ENCODE assay signal across 8 mouse cellular contexts in genomic region chr5:64159781-64160704, GRCm38 (mm10). TPM values are rescaled to one million over a fixed set of nuclear protein-coding genes. Genes with fewer than 3 reads are reported as not detected.
DNase-seq lines count a peak whose midpoint lies in the region; ATAC-seq and TF ChIP-seq lines count a peak whose summit lies in the region.

No protein-coding gene starts in this region.

- H3K27ac ChIP-seq in bone marrow macrophage, adult 2 months (ENCODE audit: insufficient read depth, low read depth, low read length), result no peak overlapping the region
- no peak overlapping the region for H3K27ac ChIP-seq in forebrain, embryonic 12.5 days
- H3K27ac ChIP-seq in liver, postnatal 0 days (ENCODE audit: low read depth), result peak overlapping the region; percentile 26
- H3K27ac ChIP-seq in neural tube, embryonic 13.5 days (replicated peaks), result no peak overlapping the region
- H3K27ac ChIP-seq in stomach, postnatal 0 days (replicated peaks), result peak overlapping the region; percentile 69

- under 1% methylated on average over 55 of the region's 63 CpGs for WGBS in forebrain, embryonic 12.5 days
- 0% methylated on average over 55 of the region's 63 CpGs for WGBS in liver, postnatal 0 days (ENCODE audit: insufficient replicate concordance)
- whole genome bisulfite sequencing in neural tube, embryonic 13.5 days, result under 1% methylated on average over 59 of the region's 63 CpGs
- 0% methylated on average over 50 of the region's 63 CpGs for WGBS in stomach, postnatal 0 days

- TF ChIP-seq POLR2A in bone marrow macrophage, adult 2 months (IDR thresholded peaks at IDR 0.05; ENCODE audit: borderline replicate concordance, low read depth, low read length), result no peak

- peak overlapping the region; percentile 70 for H3K9ac ChIP-seq in forebrain, embryonic 12.5 days
- H3K9ac ChIP-seq in liver, postnatal 0 days (replicated peaks), result peak overlapping the region; percentile 74
- peak overlapping the region; percentile 68 for H3K9ac ChIP-seq in neural tube, embryonic 13.5 days
- peak overlapping the region; percentile 71 for H3K9ac ChIP-seq in stomach, postnatal 0 days (ENCODE audit: low read length)

- no peaks in the 10 kb centered on the region for H3K9me3 ChIP-seq in forebrain, embryonic 12.5 days
- no peaks in the 10 kb centered on the region for H3K9me3 ChIP-seq in liver, postnatal 0 days (ENCODE audit: low read length)
- H3K9me3 ChIP-seq in neural tube, embryonic 13.5 days, result no peaks in the 10 kb centered on the region
- no peaks in the 10 kb centered on the region for H3K9me3 ChIP-seq in stomach, postnatal 0 days (ENCODE audit: control insufficient read depth, low read length)

- H3K4me2 ChIP-seq in forebrain, embryonic 12.5 days, result peak overlapping the region; percentile 99
- peak overlapping the region; percentile 98 for H3K4me2 ChIP-seq in liver, postnatal 0 days (ENCODE audit: low read depth, low read length)
- peak overlapping the region; percentile 100 for H3K4me2 ChIP-seq in neural tube, embryonic 13.5 days
- H3K4me2 ChIP-seq in stomach, postnatal 0 days (replicated peaks; ENCODE audit: low read depth), result peak overlapping the region; percentile 99

- peak; percentile 85 to 87 for DNase-seq in B cell, adult 2 months
- peak; percentile 70 to 73 for DNase-seq in heart, postnatal 10 days
- peak; percentile 73 to 82 for DNase-seq in kidney, postnatal 4 days
- DNase-seq in liver, postnatal 0 days, result peak; percentile 71
- peak; percentile 68 for DNase-seq in stomach, postnatal 0 days (ENCODE audit: low spot score)

- peak; percentile 82 for ATAC-seq in forebrain, embryonic 12.5 days (ENCODE audit: low FRiP score)
- peak; percentile 66 for ATAC-seq in liver, postnatal 0 days
- peak; percentile 89 for ATAC-seq in neural tube, embryonic 13.5 days (ENCODE audit: low read depth)
- ATAC-seq in stomach, postnatal 0 days (ENCODE audit: low FRiP score, low TSS enrichment), result peak; percentile 71

- no peaks in the 10 kb centered on the region for H3K36me3 ChIP-seq in forebrain, embryonic 12.5 days (replicated peaks)
- H3K36me3 ChIP-seq in liver, postnatal 0 days (replicated peaks; ENCODE audit: insufficient read depth, low read length), result no peaks in the 10 kb centered on the region
- H3K36me3 ChIP-seq in neural tube, embryonic 13.5 days, result no peaks in the 10 kb centered on the region
- H3K36me3 ChIP-seq in stomach, postnatal 0 days (ENCODE audit: control insufficient read depth, insufficient read depth, low read length), result no peaks in the 10 kb centered on the region

- peaks cover 46% of the 10 kb centered on the region for H3K27me3 ChIP-seq in forebrain, embryonic 12.5 days
- H3K27me3 ChIP-seq in liver, postnatal 0 days (ENCODE audit: insufficient read depth, low read length), result peaks cover 14% of the 10 kb centered on the region; the same call in 1 of the 2 replicates
- H3K27me3 ChIP-seq in neural tube, embryonic 13.5 days, result peaks cover 56% of the 10 kb centered on the region
- no peaks in the 10 kb centered on the region for H3K27me3 ChIP-seq in stomach, postnatal 0 days (ENCODE audit: control insufficient read depth, insufficient read depth, low read length)

- TF ChIP-seq EP300 in liver, postnatal 0 days (IDR thresholded peaks at IDR 0.05; ENCODE audit: low read depth), result no peak
- no peak for TF ChIP-seq EP300 in stomach, postnatal 0 days (optimal IDR thresholded peaks at IDR 0.05)

- intact Hi-C loops in heart, postnatal 10 days (cut with DNase I), result no loop called here

- no peak for TF ChIP-seq CTCF in bone marrow macrophage, adult 2 months (IDR thresholded peaks at IDR 0.05; ENCODE audit: low read depth, low read length)
- TF ChIP-seq CTCF in liver, postnatal 0 days (IDR thresholded peaks at IDR 0.05; ENCODE audit: low read depth), result peak; percentile 34
- peak; percentile 55 for TF ChIP-seq CTCF in stomach, postnatal 0 days (IDR thresholded peaks at IDR 0.05; ENCODE audit: low read depth)

- peaks cover 13% of the 10 kb centered on the region for H3K4me1 ChIP-seq in bone marrow macrophage, adult 2 months (ENCODE audit: control insufficient read depth, insufficient read depth, low read length)
- H3K4me1 ChIP-seq in forebrain, embryonic 12.5 days, result peaks cover 13% of the 10 kb centered on the region
- peaks cover 33% of the 10 kb centered on the region for H3K4me1 ChIP-seq in liver, postnatal 0 days (ENCODE audit: insufficient read depth)
- H3K4me1 ChIP-seq in neural tube, embryonic 13.5 days (replicated peaks), result peaks cover 29% of the 10 kb centered on the region
- no peaks in the 10 kb centered on the region; the same call in 1 of the 2 replicates for H3K4me1 ChIP-seq in stomach, postnatal 0 days (replicated peaks; ENCODE audit: control insufficient read depth, insufficient read depth)

- H3K4me3 ChIP-seq in bone marrow macrophage, adult 2 months (ENCODE audit: insufficient read depth, low read length), result peak overlapping the region; percentile 68
- peak overlapping the region; percentile 70 for H3K4me3 ChIP-seq in forebrain, embryonic 12.5 days (replicated peaks)
- peak overlapping the region; percentile 72 for H3K4me3 ChIP-seq in liver, postnatal 0 days (ENCODE audit: low read depth, low read length)
- peak overlapping the region; percentile 65 for H3K4me3 ChIP-seq in neural tube, embryonic 13.5 days
- H3K4me3 ChIP-seq in stomach, postnatal 0 days (ENCODE audit: low read depth, low read length), result peak overlapping the region; percentile 75

RNA-seq across cellular contexts. Expression of gene Tbc1d1, which starts 3.9 kb away (rescaled TPM):
- polyA plus RNA-seq in bone marrow macrophage, adult 2 months (2012; ENCODE audit: insufficient read depth, insufficient read length, missing spikeins), result 23.8 and 24.1 TPM in 2 replicates
- 25.3 and 26.4 TPM in 2 replicates for polyA plus RNA-seq in forebrain, embryonic 12.5 days (2016; fragmentation: Nextera tagmentation; extraction: Ambion mirVana)
- 10 to 100 TPM; 33.3 to 41.1 TPM for total RNA-seq in heart, postnatal 10 days (2021)
- 3.6 and 5.0 TPM in 2 replicates for polyA plus RNA-seq in liver, postnatal 0 days (2015; fragmentation: Nextera tagmentation; extraction: Ambion mirVana)
- polyA plus RNA-seq in neural tube, embryonic 13.5 days (2015; fragmentation: Nextera tagmentation; extraction: Ambion mirVana), result 14.9 and 16.7 TPM in 2 replicates
- polyA plus RNA-seq in stomach, postnatal 0 days (2015; fragmentation: Nextera tagmentation; extraction: Ambion mirVana), result 11.5 and 12.4 TPM in 2 replicates

Comparison
In these comparisons a context has a peak if more than half of its experiments do, and no peak if none do; other contexts are left out.
1. H3K27ac ChIP-seq: peak in liver, postnatal 0 days (single experiment) and stomach, postnatal 0 days (single experiment); none in bone marrow macrophage, adult 2 months (single experiment), forebrain, embryonic 12.5 days (single experiment) and neural tube, embryonic 13.5 days (single experiment).
2. Peak in every context shown above with its lines, with median percentiles within 50 percentile points of each other: DNase-seq, H3K4me3 ChIP-seq, ATAC-seq, H3K4me2 ChIP-seq and H3K9ac ChIP-seq.